Mouse (Mus musculus) neural tube, embryonic 14.5 days (tissue): ENCODE data around the gene Polr3h. TPM values are rescaled to one million over a fixed set of nuclear protein-coding genes. Genes with fewer than 3 reads are reported as not detected.
"Not testable (repeated sequence)": the region's sequence is repeated elsewhere in the genome, so short reads cannot be mapped to it uniquely, and the experiment has no call there.

Source experiments
- ATAC-seq: fragments of 200-750 bp; cut with Nextera tagmentation; 2 replicates; pipeline ENCODE4 v1.8.0; 2017; ENCODE audit warnings: low read depth, mild to moderate bottlenecking, moderate TSS enrichment, moderate library complexity
- H3K27ac ChIP-seq: fragments of 300-500 bp; sonication (generic); 2 replicates; pipeline ENCODE4 v1.5.1; 2014; ENCODE audit warnings: low read depth, mild to moderate bottlenecking, control low read depth, low read length, moderate library complexity, mixed read lengths
- H3K27me3 ChIP-seq: fragments of 300-500 bp; sonication (generic); 2 replicates; pipeline ENCODE4 v1.6.1; 2014; ENCODE audit warnings: low read length; ENCODE audit not compliant: control insufficient read depth, insufficient read depth
- H3K36me3 ChIP-seq: fragments of 300-500 bp; sonication (generic); 2 replicates; pipeline ENCODE4 v1.6.1; 2014; ENCODE audit warnings: low read length, mixed read lengths; ENCODE audit not compliant: control insufficient read depth, insufficient read depth
- H3K4me1 ChIP-seq: fragments of 300-500 bp; sonication (generic); 2 replicates; pipeline ENCODE4 v1.6.1; 2014; ENCODE audit warnings: low read length; ENCODE audit not compliant: control insufficient read depth, insufficient read depth
- H3K4me2 ChIP-seq: fragments of 300-500 bp; sonication (generic); 2 replicates; pipeline ENCODE4 v1.6.1; 2014; ENCODE audit warnings: mild to moderate bottlenecking, low read depth, low read length, control low read depth
- H3K4me3 ChIP-seq: fragments of 300-500 bp; sonication (generic); 2 replicates; pipeline ENCODE4 v1.5.1; 2014; ENCODE audit warnings: low read depth, low read length, control low read depth, mixed read lengths
- H3K9ac ChIP-seq: fragments of 300-500 bp; sonication (generic); replicated peaks from 2 replicates; pipeline ENCODE4 v1.6.1; 2014; ENCODE audit warnings: low read depth, mild to moderate bottlenecking, control low read depth, low read length, mixed read lengths
- H3K9me3 ChIP-seq: fragments of 300-500 bp; sonication (generic); 2 replicates; pipeline ENCODE4 v1.6.1; 2016; ENCODE audit warnings: low read length; ENCODE audit not compliant: control insufficient read depth
- WGBS: fragments of 180-500 bp; shearing (Covaris S2); extraction: QIAGEN DNeasy Blood & Tissue Kit; methylation state at CpG from one replicate; pipeline ENCODE4 v1.1.7; 2014; 5-methylcytosine and 5-hydroxymethylcytosine counted together
- polyA plus RNA-seq: library from polyadenylated mRNA; unstranded; fragments of >200 nt; fragmentation: Nextera tagmentation; extraction: Ambion mirVana; gene quantifications from 2 replicates; pipeline ENCODE4 v1.2.1, GENCODE M21; 2014

Polr3h gene
- polyA plus RNA-seq, 1 experiment from 2014 or later = 98.4 TPM

GRCm38 (mm10) chr15:81914668-81915067 is 11.4 kb downstream of the Polr3h start:
- 80% methylated on average over 5 of the region's 5 CpGs for WGBS
- Histone ChIP-seq H3K9ac (no peak overlapping the region), H3K4me2 (no peak overlapping the region), H3K4me3 (no peak overlapping the region), H3K27me3 (no peaks in the 10 kb centered on the region), H3K36me3 (peaks cover 57% of the 10 kb centered on the region), H3K27ac (no peak overlapping the region), H3K4me1 (no peaks in the 10 kb centered on the region), H3K9me3 (no peaks in the 10 kb centered on the region)
- no peak for ATAC-seq

- no peaks in the 10 kb centered on the region for H3K27me3 ChIP-seq
- H3K27ac ChIP-seq = no peak overlapping the region
- H3K9ac ChIP-seq = no peak overlapping the region
- H3K4me2 ChIP-seq = no peak overlapping the region
- H3K4me1 ChIP-seq = no peaks in the 10 kb centered on the region
- 77% methylated on average over 2 of the region's 2 CpGs for WGBS
- ATAC-seq = no peak
- no peaks in the 10 kb centered on the region for H3K9me3 ChIP-seq
- H3K4me3 ChIP-seq = no peak overlapping the region
- peaks cover 71% of the 10 kb centered on the region for H3K36me3 ChIP-seq
Observed at GRCm38 (mm10) chr15:81912498-81912897, 13.5 kb downstream of the Polr3h start.

GRCm38 (mm10) chr15:81908767-81909166 is 17.3 kb downstream of the Polr3h start:
- H3K36me3 ChIP-seq = peaks cover 71% of the 10 kb centered on the region
- H3K4me3 ChIP-seq, H3K27ac ChIP-seq, ATAC-seq, H3K4me1 ChIP-seq, H3K4me2 ChIP-seq, H3K27me3 ChIP-seq, H3K9me3 ChIP-seq, H3K9ac ChIP-seq: not testable (repeated sequence)
- 95% methylated on average over 4 of the region's 4 CpGs for WGBS

GRCm38 (mm10) chr15:81907953-81908352 is 18.1 kb downstream of the Polr3h start:
- Histone ChIP-seq H3K27me3 (no peaks in the 10 kb centered on the region), H3K4me1 (no peaks in the 10 kb centered on the region), H3K4me3 (no peak overlapping the region), H3K27ac (no peak overlapping the region), H3K36me3 (peaks cover 68% of the 10 kb centered on the region), H3K4me2 (no peak overlapping the region), H3K9ac (no peak overlapping the region), H3K9me3 (no peaks in the 10 kb centered on the region)
- 94% methylated on average over 8 of the region's 8 CpGs for WGBS
- ATAC-seq = no peak

GRCm38 (mm10) chr15:81904939-81905338 is 21.1 kb downstream of the Polr3h start:
- no peaks in the 10 kb centered on the region for H3K4me1 ChIP-seq
- H3K9ac ChIP-seq = no peak overlapping the region
- H3K4me3 ChIP-seq = no peak overlapping the region
- peaks cover 54% of the 10 kb centered on the region for H3K36me3 ChIP-seq
- no peak for ATAC-seq
- 35% methylated on average over 2 of the region's 2 CpGs for WGBS
- no peaks in the 10 kb centered on the region for H3K9me3 ChIP-seq
- no peak overlapping the region for H3K4me2 ChIP-seq
- H3K27me3 ChIP-seq = no peaks in the 10 kb centered on the region
- H3K27ac ChIP-seq = no peak overlapping the region

- no peak for ATAC-seq
- H3K4me2 ChIP-seq = no peak overlapping the region
- H3K36me3 ChIP-seq = peaks cover 33% of the 10 kb centered on the region
- 96% methylated on average over 2 of the region's 2 CpGs for WGBS
- H3K9me3 ChIP-seq = no peaks in the 10 kb centered on the region
- no peaks in the 10 kb centered on the region for H3K27me3 ChIP-seq
- H3K4me3 ChIP-seq = no peak overlapping the region
- H3K9ac ChIP-seq = no peak overlapping the region
- no peaks in the 10 kb centered on the region for H3K4me1 ChIP-seq
- H3K27ac ChIP-seq = no peak overlapping the region
Observed at GRCm38 (mm10) chr15:81898751-81899150, 27.3 kb downstream of the Polr3h start.

GRCm38 (mm10) chr15:81897607-81898285 is 28.3 kb downstream of the Polr3h start:
- no peak overlapping the region for H3K9ac ChIP-seq
- ATAC-seq = no peak
- no peaks in the 10 kb centered on the region for H3K4me1 ChIP-seq
- H3K4me3 ChIP-seq = no peak overlapping the region
- no peak overlapping the region for H3K27ac ChIP-seq
- WGBS = 92% methylated on average over 5 of the region's 5 CpGs
- H3K36me3 ChIP-seq = peaks cover 28% of the 10 kb centered on the region
- no peaks in the 10 kb centered on the region for H3K27me3 ChIP-seq
- H3K9me3 ChIP-seq = no peaks in the 10 kb centered on the region
- no peak overlapping the region for H3K4me2 ChIP-seq

GRCm38 (mm10) chr15:81896407-81896806 is 29.6 kb downstream of the Polr3h start:
- Histone ChIP-seq H3K9me3 (no peaks in the 10 kb centered on the region), H3K4me1 (no peaks in the 10 kb centered on the region), H3K27ac (no peak overlapping the region), H3K4me2 (no peak overlapping the region), H3K27me3 (no peaks in the 10 kb centered on the region), H3K4me3 (no peak overlapping the region), H3K36me3 (peaks cover 22% of the 10 kb centered on the region), H3K9ac (no peak overlapping the region)
- 89% methylated on average over 2 of the region's 2 CpGs for WGBS
- ATAC-seq = no peak

- WGBS = 86% methylated on average over 1 of the region's 1 CpGs
- Histone ChIP-seq H3K27me3 (no peaks in the 10 kb centered on the region), H3K4me2 (no peak overlapping the region), H3K9ac (no peak overlapping the region), H3K27ac (no peak overlapping the region), H3K4me1 (no peaks in the 10 kb centered on the region), H3K4me3 (no peak overlapping the region), H3K36me3 (peaks cover 30% of the 10 kb centered on the region), H3K9me3 (no peaks in the 10 kb centered on the region)
- ATAC-seq = no peak
Observed at GRCm38 (mm10) chr15:81894002-81894401, 32.0 kb downstream of the Polr3h start.
